Mouse (Mus musculus) urinary bladder, postnatal 10 days (tissue): Measurements from ENCODE around the gene Phf1.

ENCODE experiments used
- DNase-seq: peaks from one replicate; pipeline ENCODE4 v3.0.0; 2022; ENCODE audit warnings: low spot score

Gene Phf1

GRCm38 (mm10) chr17:26933885-26934827, 1.3 kb downstream of the Phf1 start:
- DNase-seq, result no peak

- DNase-seq, result no peak
Measured at GRCm38 (mm10) chr17:26935027-26935426, 2.2 kb downstream of the Phf1 start.

- DNase-seq, result no peak
Measured at GRCm38 (mm10) chr17:26936453-26936852, 3.6 kb downstream of the Phf1 start.

GRCm38 (mm10) chr17:26936921-26937695, 4.3 kb downstream of the Phf1 start:
- DNase-seq, result no peak

- no peak for DNase-seq
Measured at GRCm38 (mm10) chr17:26937883-26938695, 5.2 kb downstream of the Phf1 start.

- DNase-seq, result no peak
Measured at GRCm38 (mm10) chr17:26938731-26939130, 5.9 kb downstream of the Phf1 start.

GRCm38 (mm10) chr17:26939178-26939972, 6.5 kb downstream of the Phf1 start, which contains the start of gene Cuta:
TSS of gene Cuta (minus strand) at chr17:26939569.
- peak; percentile 97 for DNase-seq

DNA sequence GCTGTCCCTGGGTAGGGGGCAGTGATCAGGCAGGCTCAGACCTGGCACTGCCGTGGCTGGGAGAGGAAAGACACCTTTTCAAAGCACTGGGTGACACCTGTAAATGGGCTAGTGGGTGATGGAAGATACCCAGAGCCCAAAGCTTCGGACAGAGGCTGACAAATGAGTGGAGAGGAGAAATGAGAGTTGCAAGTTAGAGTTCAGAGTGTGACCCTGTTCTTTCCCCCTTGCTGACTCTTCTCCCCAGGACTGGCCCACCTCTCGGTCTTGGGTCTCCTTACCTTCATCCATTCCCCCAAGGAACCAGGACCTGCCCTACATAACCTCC, 7.1 kb downstream of the Phf1 start:
- no peak for DNase-seq

DNA sequence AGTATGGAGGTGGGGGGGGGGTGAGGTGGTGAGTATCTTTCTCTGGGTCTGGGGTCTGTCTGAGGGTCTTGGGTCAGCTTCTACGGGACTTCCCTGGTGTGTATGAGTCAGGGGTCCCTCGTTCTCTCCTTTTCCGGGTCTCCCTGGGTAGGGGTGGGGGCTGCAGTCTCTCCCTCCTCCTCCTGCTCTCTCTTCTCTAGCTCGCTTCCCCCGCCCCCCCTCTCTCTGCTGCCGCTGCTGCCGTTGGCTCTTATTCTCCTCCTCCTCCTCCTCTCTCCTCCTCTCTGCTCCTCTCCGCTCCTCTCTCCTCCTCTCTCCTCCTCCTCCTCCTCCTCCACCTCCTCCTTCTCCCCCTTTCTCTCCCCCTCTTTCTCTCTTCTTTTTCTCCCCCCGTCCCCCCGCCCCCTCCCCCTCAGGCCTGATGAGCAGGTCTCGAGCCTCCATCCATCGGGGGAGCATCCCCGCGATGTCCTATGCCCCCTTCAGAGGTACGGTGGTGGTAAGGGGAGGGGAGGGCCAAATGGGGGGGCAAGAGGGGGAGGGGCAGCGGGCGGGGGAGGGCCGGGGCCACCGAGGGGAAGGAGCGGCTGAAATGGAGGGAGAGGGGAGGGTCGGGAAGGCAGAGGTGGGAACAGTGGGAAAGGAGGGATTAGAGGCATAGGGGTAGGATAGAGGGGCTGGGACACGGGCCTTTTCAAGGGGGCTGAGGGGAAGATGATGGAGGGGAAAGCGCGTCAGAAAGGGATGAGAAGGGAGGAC, 8.4 kb downstream of the Phf1 start, which contains the start of gene Syngap1:
Syngap1 (plus strand) TSS at position 223 of the 759 bp plus-strand sequence.
- DNase-seq, result no peak

DNA sequence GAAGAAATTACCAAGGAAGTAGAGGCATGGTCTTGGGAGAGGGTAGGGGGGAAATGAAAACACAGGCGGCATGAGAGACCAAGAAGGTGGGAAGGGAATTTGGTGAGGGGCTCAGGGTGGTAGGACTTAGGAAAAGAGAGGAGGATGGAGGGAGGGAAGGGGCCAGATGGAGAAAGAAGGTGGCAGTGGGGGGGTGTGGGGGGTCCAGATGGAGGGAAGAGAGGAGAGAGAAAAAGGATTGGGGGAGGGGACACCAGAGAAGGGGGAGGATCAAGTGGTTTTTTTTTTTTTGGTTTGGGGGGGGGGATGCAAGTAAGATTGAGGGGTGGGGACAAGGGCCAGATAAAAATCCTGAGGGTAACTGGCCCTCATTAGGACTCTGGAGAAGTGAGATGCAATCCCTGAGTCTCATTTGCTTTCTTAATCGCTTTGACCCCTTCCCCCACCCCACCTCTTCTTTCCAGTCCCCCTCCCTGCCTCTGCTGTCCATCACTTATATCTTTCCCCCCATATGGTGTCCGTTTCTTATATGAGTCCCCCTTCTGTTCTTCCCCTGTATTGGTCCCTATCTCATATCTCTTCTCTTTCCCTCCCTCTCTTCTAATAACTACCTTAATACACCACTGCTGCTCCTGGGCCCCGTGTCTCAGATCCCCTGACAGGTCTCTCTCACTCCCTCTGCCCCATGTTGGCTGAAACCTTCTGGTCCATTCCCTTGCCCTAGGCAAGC, 9.2 kb downstream of the Phf1 start:
- no peak for DNase-seq

DNA sequence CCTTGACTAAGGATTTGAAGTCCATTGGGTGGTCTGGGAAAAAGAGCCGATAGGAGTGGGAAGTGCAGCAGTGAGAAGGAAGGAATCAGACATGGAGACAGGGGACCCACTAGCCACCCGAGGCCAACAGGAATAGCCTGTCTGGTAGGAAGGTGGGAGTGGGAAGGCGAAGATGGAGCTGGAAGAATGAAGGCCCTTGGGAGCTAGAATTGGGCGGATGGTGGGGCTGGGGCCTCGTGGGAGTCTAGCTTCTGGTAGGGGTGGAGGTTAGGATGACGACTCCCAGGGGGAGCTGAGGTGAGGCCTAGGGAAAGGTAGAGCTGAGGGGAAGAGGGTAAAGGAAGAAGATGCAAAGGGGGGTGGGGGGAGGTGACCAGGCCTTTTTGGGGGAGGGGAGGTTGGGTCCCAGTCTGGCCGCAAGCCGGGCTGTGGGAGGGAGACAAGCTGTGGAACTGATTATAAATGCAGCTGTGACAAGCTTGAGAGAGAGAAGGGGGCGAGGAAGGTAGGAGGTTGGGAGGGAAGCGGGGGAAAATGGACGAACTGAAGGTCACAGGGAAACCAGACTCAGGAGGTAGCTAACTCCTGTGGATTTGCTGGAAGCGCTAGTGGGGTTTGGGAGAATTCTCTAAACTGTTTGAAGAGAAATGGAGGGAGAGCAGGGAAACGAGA, 13.1 kb downstream of the Phf1 start:
- DNase-seq, result no peak

- DNase-seq, result no peak
Measured at GRCm38 (mm10) chr17:26946567-26946966, 13.7 kb downstream of the Phf1 start.

- no peak for DNase-seq
Measured at GRCm38 (mm10) chr17:26947231-26948100, 14.6 kb downstream of the Phf1 start.

- DNase-seq, result no peak
Measured at GRCm38 (mm10) chr17:26948316-26949050, 15.6 kb downstream of the Phf1 start.

- no peak for DNase-seq
Measured at GRCm38 (mm10) chr17:26949051-26949577, 16.3 kb downstream of the Phf1 start.

DNA sequence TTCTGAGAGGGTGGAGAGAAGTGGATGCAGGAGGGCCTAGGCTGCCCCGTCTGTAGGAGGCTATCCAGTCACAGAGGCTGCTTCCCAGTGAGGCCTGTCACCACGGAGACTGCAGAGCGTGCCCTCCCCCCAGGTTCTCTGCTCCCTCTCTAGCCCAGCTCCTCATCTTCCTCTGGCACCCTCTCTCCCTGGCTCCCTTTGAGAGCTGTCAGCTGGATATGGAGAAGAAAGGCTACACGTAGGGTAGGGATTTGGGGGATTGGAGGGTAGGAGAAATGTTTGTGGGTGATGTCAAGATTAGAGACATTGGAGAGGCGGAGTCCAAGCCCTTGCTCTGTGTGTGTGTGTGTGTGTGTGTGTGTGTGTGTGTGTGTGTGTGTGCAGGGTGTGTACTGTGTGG, 17.0 kb downstream of the Phf1 start:
- no peak for DNase-seq

DNA sequence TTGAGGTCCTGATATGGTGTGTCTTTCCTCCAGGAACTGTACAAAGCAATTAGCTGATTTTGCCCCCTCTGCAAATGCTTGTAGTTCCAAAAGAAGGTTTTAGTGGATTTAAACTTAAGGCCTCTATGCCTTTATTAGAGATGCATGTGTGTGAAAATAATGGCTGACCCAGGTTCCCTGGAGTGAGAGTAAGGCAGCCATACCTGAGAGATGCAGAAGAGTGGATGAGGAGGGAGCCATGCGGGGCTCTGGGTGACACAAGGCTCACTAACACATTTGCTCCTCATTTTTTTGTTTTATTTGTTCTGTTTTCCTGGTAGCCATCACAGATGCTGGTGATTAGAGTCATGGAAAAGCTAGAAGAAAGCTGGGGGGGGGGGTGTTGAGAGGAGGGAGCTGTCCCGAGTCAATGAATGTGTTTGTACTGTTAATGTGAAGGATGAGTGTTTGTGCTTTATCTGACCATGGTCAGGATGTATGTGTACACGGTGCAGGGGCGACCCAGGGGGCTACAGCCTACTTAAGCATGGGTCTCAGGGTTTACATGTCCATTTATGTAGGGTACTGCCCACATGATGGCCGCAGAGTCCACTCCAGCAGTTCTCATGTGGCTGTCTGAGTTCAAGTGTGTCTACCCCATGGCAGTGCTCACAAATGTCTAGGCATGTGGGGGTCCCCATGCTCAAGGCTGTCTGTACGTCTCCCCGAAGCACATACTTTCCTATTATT, 17.9 kb downstream of the Phf1 start:
- no peak for DNase-seq
